Mouse (Mus musculus) bone marrow, adult 2 months (tissue): ENCODE measurements around the gene Tmem132c. TPM values are rescaled to one million over a fixed set of nuclear protein-coding genes. Genes with fewer than 3 reads are reported as not detected.

ENCODE experiments used
- H3K27ac ChIP-seq: fragments of 200-500 bp; 2 replicates; pipeline ENCODE4 v1.5.1; 2012; ENCODE audit warnings: low read depth, mild to moderate bottlenecking, control low read depth, inconsistent platforms, low read length; ENCODE audit not compliant: control insufficient read depth, poor library complexity, insufficient read depth
- H3K4me1 ChIP-seq: fragments of 200-500 bp; 2 replicates; pipeline ENCODE4 v1.6.1; 2011; ENCODE audit warnings: low read length; ENCODE audit not compliant: control insufficient read depth, insufficient read depth
- H3K4me3 ChIP-seq: fragments of 200-500 bp; replicated peaks from 2 replicates; pipeline ENCODE3; 2011; ENCODE audit warnings: mild to moderate bottlenecking, low read depth, low read length, control low read depth; ENCODE audit not compliant: control insufficient read depth
- CTCF ChIP-seq: fragments of 200-500 bp; IDR thresholded peaks from 2 replicates; pipeline ENCODE4 v1.5.1; 2011; ENCODE audit warnings: low read length, control low read depth; ENCODE audit not compliant: control insufficient read depth, insufficient read depth
- POLR2A ChIP-seq: fragments of 200-500 bp; IDR thresholded peaks from 2 replicates; pipeline ENCODE4 v1.6.1; 2011; ENCODE audit warnings: low read depth, mild to moderate bottlenecking, control low read depth, low read length, borderline replicate concordance; ENCODE audit not compliant: control insufficient read depth
- WGBS: fragments of 180-500 bp; shearing (Covaris S2); methylation state at CpG from one replicate; pipeline ENCODE4 v1.1.7; 2018; 5-methylcytosine and 5-hydroxymethylcytosine counted together
- polyA plus RNA-seq: library from polyadenylated mRNA; stranded (reverse); fragments of >200 nt; gene quantifications from 2 replicates; pipeline ENCODE4 v1.2.4, GENCODE M21; 2011; ENCODE audit warnings: low replicate concordance; ENCODE audit not compliant: missing spikeins, insufficient read depth, insufficient read length

Tmem132c gene
- polyA plus RNA-seq, 1 experiment, result not detected

- H3K27ac ChIP-seq, result no peak overlapping the region
- H3K4me3 ChIP-seq, result no peak overlapping the region
- no peaks in the 10 kb centered on the region for H3K4me1 ChIP-seq
- no peak for TF ChIP-seq POLR2A
- no peak for TF ChIP-seq CTCF
- WGBS, result 79% methylated on average over 3 of the region's 3 CpGs
Observed at GRCm38 (mm10) chr5:127293698-127294097, 52.1 kb downstream of the Tmem132c start.

GRCm38 (mm10) chr5:127297461-127297860 is 55.9 kb downstream of the Tmem132c start:
- Histone ChIP-seq H3K27ac (no peak overlapping the region), H3K4me1 (no peaks in the 10 kb centered on the region), H3K4me3 (no peak overlapping the region)
- WGBS, result 75% methylated on average over 5 of the region's 5 CpGs
- no peak for TF ChIP-seq POLR2A
- no peak for TF ChIP-seq CTCF

- 60% methylated on average over 2 of the region's 2 CpGs for WGBS
- TF ChIP-seq POLR2A (no peak), CTCF (no peak)
- H3K27ac ChIP-seq, result no peak overlapping the region
- H3K4me3 ChIP-seq, result no peak overlapping the region
- H3K4me1 ChIP-seq, result no peaks in the 10 kb centered on the region
Observed at GRCm38 (mm10) chr5:127298060-127298459, 56.5 kb downstream of the Tmem132c start.

- TF ChIP-seq CTCF (no peak), POLR2A (no peak)
- WGBS, result 49% methylated on average over 1 of the region's 1 CpGs
- no peak overlapping the region for H3K4me3 ChIP-seq
- no peaks in the 10 kb centered on the region for H3K4me1 ChIP-seq
- no peak overlapping the region for H3K27ac ChIP-seq
Observed at GRCm38 (mm10) chr5:127299010-127299409, 57.4 kb downstream of the Tmem132c start.

- TF ChIP-seq POLR2A (no peak), CTCF (no peak)
Observed at GRCm38 (mm10) chr5:127300597-127301254, 59.1 kb downstream of the Tmem132c start.

GRCm38 (mm10) chr5:127305312-127305711 is 63.7 kb downstream of the Tmem132c start:
- no peak for TF ChIP-seq CTCF
- no peak for TF ChIP-seq POLR2A
- whole genome bisulfite sequencing, result 74% methylated on average over 5 of the region's 5 CpGs
- Histone ChIP-seq H3K4me3 (no peak overlapping the region), H3K27ac (no peak overlapping the region), H3K4me1 (no peaks in the 10 kb centered on the region)

More at GRCm38 (mm10) chr5:127300597-127301254, 59.1 kb downstream of the Tmem132c start:
- no peak overlapping the region for H3K27ac ChIP-seq
- 75% methylated on average over 8 of the region's 8 CpGs for WGBS
- no peak overlapping the region for H3K4me3 ChIP-seq
- H3K4me1 ChIP-seq, result no peaks in the 10 kb centered on the region

- no peaks in the 10 kb centered on the region for H3K4me1 ChIP-seq
- 51% methylated on average over 5 of the region's 5 CpGs for WGBS
- no peak overlapping the region for H3K27ac ChIP-seq
- no peak overlapping the region for H3K4me3 ChIP-seq
- TF ChIP-seq CTCF, result no peak
Observed at GRCm38 (mm10) chr5:127305719-127306118, 64.1 kb downstream of the Tmem132c start.

GRCm38 (mm10) chr5:127306726-127307125 is 65.1 kb downstream of the Tmem132c start:
- 32% methylated on average over 1 of the region's 1 CpGs for WGBS
- Histone ChIP-seq H3K27ac (no peak overlapping the region), H3K4me1 (no peaks in the 10 kb centered on the region), H3K4me3 (no peak overlapping the region)
- TF ChIP-seq CTCF, result no peak
- no peak for TF ChIP-seq POLR2A
